Mouse (Mus musculus): Measurements from ENCODE around the gene Med25. TPM values are rescaled to one million over a fixed set of nuclear protein-coding genes. Genes with fewer than 3 reads are reported as not detected.
A peak's percentile ranks its signal among the peaks of the same experiment; 100 is the strongest.

The Med25 gene
- polyA plus RNA-seq, 1 experiment from 2014 or later = 135 TPM

GRCm38 (mm10) chr7:44850789-44851624, 41.5 kb downstream of the Med25 start:
- H3K27me3 ChIP-seq (ENCODE audit: control insufficient read depth, insufficient read depth, low read length) = no peaks in the 10 kb centered on the region
- WGBS = 78% methylated on average over 8 of the region's 8 CpGs
- no peak for DNase-seq (ENCODE audit: low spot score)
- peak overlapping the region; percentile 72 for H3K9ac ChIP-seq (ENCODE audit: low read length)
- H3K27ac ChIP-seq (ENCODE audit: low read depth, low read length) = peak overlapping the region; percentile 94; the same call in 1 of the 2 replicates
- no peaks in the 10 kb centered on the region for H3K9me3 ChIP-seq (ENCODE audit: control insufficient read depth, low read length)
- H3K36me3 ChIP-seq (ENCODE audit: control insufficient read depth, insufficient read depth, low read length) = peaks cover under 1% of the 10 kb centered on the region; the same call in 1 of the 2 replicates
- H3K4me1 ChIP-seq (replicated peaks; ENCODE audit: control insufficient read depth, insufficient read depth, low read length) = peaks cover 23% of the 10 kb centered on the region
- H3K4me2 ChIP-seq (ENCODE audit: low read depth, low read length, severe bottlenecking) = peak overlapping the region; percentile 70
- H3K4me3 ChIP-seq (ENCODE audit: low read depth, low read length) = peak overlapping the region; percentile 63
- no peak for ATAC-seq (replicated peaks; ENCODE audit: low FRiP score)

- Histone ChIP-seq H3K9ac (ENCODE audit: low read length) (peak overlapping the region; percentile 72), H3K27me3 (ENCODE audit: control insufficient read depth, insufficient read depth, low read length) (no peaks in the 10 kb centered on the region), H3K4me1 (replicated peaks; ENCODE audit: control insufficient read depth, insufficient read depth, low read length) (peaks cover 22% of the 10 kb centered on the region), H3K4me2 (ENCODE audit: low read depth, low read length, severe bottlenecking) (peak overlapping the region; percentile 70), H3K9me3 (ENCODE audit: control insufficient read depth, low read length) (no peaks in the 10 kb centered on the region), H3K27ac (ENCODE audit: low read depth, low read length) (peak overlapping the region; percentile 94), H3K36me3 (ENCODE audit: control insufficient read depth, insufficient read depth, low read length) (peaks cover 3% of the 10 kb centered on the region; the same call in 1 of the 2 replicates), H3K4me3 (ENCODE audit: low read depth, low read length) (peak overlapping the region; percentile 63)
- WGBS = under 1% methylated on average over 33 of the region's 33 CpGs
- DNase-seq (ENCODE audit: low spot score) (peak; percentile 92), ATAC-seq (replicated peaks; ENCODE audit: low FRiP score) (peak; percentile 41)
Observed at GRCm38 (mm10) chr7:44850146-44850545, 42.4 kb downstream of the Med25 start.

GRCm38 (mm10) chr7:44849416-44850111, 42.9 kb downstream of the Med25 start:
- H3K27me3 ChIP-seq (ENCODE audit: control insufficient read depth, insufficient read depth, low read length) = no peaks in the 10 kb centered on the region
- peak overlapping the region; percentile 94 for H3K27ac ChIP-seq (ENCODE audit: low read depth, low read length)
- H3K36me3 ChIP-seq (ENCODE audit: control insufficient read depth, insufficient read depth, low read length) = peaks cover 3% of the 10 kb centered on the region; the same call in 1 of the 2 replicates
- DNase-seq (ENCODE audit: low spot score) (peak; percentile 93), ATAC-seq (replicated peaks; ENCODE audit: low FRiP score) (peak; percentile 75)
- H3K4me1 ChIP-seq (replicated peaks; ENCODE audit: control insufficient read depth, insufficient read depth, low read length) = peaks cover 18% of the 10 kb centered on the region
- no peaks in the 10 kb centered on the region for H3K9me3 ChIP-seq (ENCODE audit: control insufficient read depth, low read length)
- WGBS = under 1% methylated on average over 41 of the region's 41 CpGs
- H3K4me2 ChIP-seq (ENCODE audit: low read depth, low read length, severe bottlenecking) = peak overlapping the region; percentile 70
- H3K4me3 ChIP-seq (ENCODE audit: low read depth, low read length) = peak overlapping the region; percentile 63
- peak overlapping the region; percentile 72 for H3K9ac ChIP-seq (ENCODE audit: low read length)

- peaks cover 3% of the 10 kb centered on the region; the same call in 1 of the 2 replicates for H3K36me3 ChIP-seq (ENCODE audit: control insufficient read depth, insufficient read depth, low read length)
- no peaks in the 10 kb centered on the region for H3K9me3 ChIP-seq (ENCODE audit: control insufficient read depth, low read length)
- H3K27me3 ChIP-seq (ENCODE audit: control insufficient read depth, insufficient read depth, low read length) = no peaks in the 10 kb centered on the region
- peaks cover 13% of the 10 kb centered on the region for H3K4me1 ChIP-seq (replicated peaks; ENCODE audit: control insufficient read depth, insufficient read depth, low read length)
- H3K4me2 ChIP-seq (ENCODE audit: low read depth, low read length, severe bottlenecking) = peak within 1 kb of the TSS; percentile 70
- peak; percentile 85 for ATAC-seq (replicated peaks; ENCODE audit: low FRiP score)
- H3K4me3 ChIP-seq (ENCODE audit: low read depth, low read length) = peak within 1 kb of the TSS; percentile 63
- peak within 1 kb of the TSS; percentile 72 for H3K9ac ChIP-seq (ENCODE audit: low read length)
- peak; percentile 96 for DNase-seq (ENCODE audit: low spot score)
- WGBS = under 1% methylated on average over 54 of the region's 54 CpGs
- H3K27ac ChIP-seq (ENCODE audit: low read depth, low read length) = peak within 1 kb of the TSS; percentile 94
Observed at GRCm38 (mm10) chr7:44848561-44849415, 43.7 kb downstream of the Med25 start, which contains the start of the genes Akt1s1 and Tbc1d17. Akt1s1 (plus strand) TSS chr7:44848991. Tbc1d17 (minus strand) TSS chr7:44849079.

GRCm38 (mm10) chr7:44847772-44848171, 44.7 kb downstream of the Med25 start:
- peaks cover 3% of the 10 kb centered on the region; the same call in 1 of the 2 replicates for H3K36me3 ChIP-seq (ENCODE audit: control insufficient read depth, insufficient read depth, low read length)
- ATAC-seq (replicated peaks; ENCODE audit: low FRiP score) (no peak), DNase-seq (ENCODE audit: low spot score) (no peak)
- H3K4me2 ChIP-seq (ENCODE audit: low read depth, low read length, severe bottlenecking) = peak overlapping the region; percentile 70
- no peaks in the 10 kb centered on the region for H3K9me3 ChIP-seq (ENCODE audit: control insufficient read depth, low read length)
- H3K4me3 ChIP-seq (ENCODE audit: low read depth, low read length) = peak overlapping the region; percentile 63
- H3K9ac ChIP-seq (ENCODE audit: low read length) = peak overlapping the region; percentile 10; the same call in 1 of the 2 replicates
- 82% methylated on average over 5 of the region's 5 CpGs for WGBS
- no peaks in the 10 kb centered on the region for H3K27me3 ChIP-seq (ENCODE audit: control insufficient read depth, insufficient read depth, low read length)
- H3K27ac ChIP-seq (ENCODE audit: low read depth, low read length) = no peak overlapping the region
- peaks cover 9% of the 10 kb centered on the region; the same call in 1 of the 2 replicates for H3K4me1 ChIP-seq (replicated peaks; ENCODE audit: control insufficient read depth, insufficient read depth, low read length)

GRCm38 (mm10) chr7:44846804-44847203, 45.7 kb downstream of the Med25 start:
- H3K4me1 ChIP-seq (replicated peaks; ENCODE audit: control insufficient read depth, insufficient read depth, low read length) = peaks cover 9% of the 10 kb centered on the region; the same call in 1 of the 2 replicates
- H3K27ac ChIP-seq (ENCODE audit: low read depth, low read length) = no peak overlapping the region
- 94% methylated on average over 7 of the region's 7 CpGs for WGBS
- no peaks in the 10 kb centered on the region for H3K9me3 ChIP-seq (ENCODE audit: control insufficient read depth, low read length)
- no peaks in the 10 kb centered on the region for H3K27me3 ChIP-seq (ENCODE audit: control insufficient read depth, insufficient read depth, low read length)
- H3K36me3 ChIP-seq (ENCODE audit: control insufficient read depth, insufficient read depth, low read length) = peaks cover 3% of the 10 kb centered on the region; the same call in 1 of the 2 replicates
- no peak overlapping the region for H3K9ac ChIP-seq (ENCODE audit: low read length)
- H3K4me2 ChIP-seq (ENCODE audit: low read depth, low read length, severe bottlenecking) = no peak overlapping the region
- DNase-seq (ENCODE audit: low spot score) (no peak), ATAC-seq (replicated peaks; ENCODE audit: low FRiP score) (no peak)
- no peak overlapping the region for H3K4me3 ChIP-seq (ENCODE audit: low read depth, low read length)

GRCm38 (mm10) chr7:44845006-44845405, 47.5 kb downstream of the Med25 start:
- Histone ChIP-seq H3K27ac (ENCODE audit: low read depth, low read length) (no peak overlapping the region), H3K9me3 (ENCODE audit: control insufficient read depth, low read length) (no peaks in the 10 kb centered on the region), H3K36me3 (ENCODE audit: control insufficient read depth, insufficient read depth, low read length) (peaks cover 3% of the 10 kb centered on the region; the same call in 1 of the 2 replicates), H3K4me2 (ENCODE audit: low read depth, low read length, severe bottlenecking) (no peak overlapping the region), H3K27me3 (ENCODE audit: control insufficient read depth, insufficient read depth, low read length) (peaks cover 9% of the 10 kb centered on the region), H3K4me3 (ENCODE audit: low read depth, low read length) (no peak overlapping the region), H3K9ac (ENCODE audit: low read length) (no peak overlapping the region), H3K4me1 (replicated peaks; ENCODE audit: control insufficient read depth, insufficient read depth, low read length) (peaks cover 5% of the 10 kb centered on the region; the same call in 1 of the 2 replicates)
- ATAC-seq (replicated peaks; ENCODE audit: low FRiP score) (no peak), DNase-seq (ENCODE audit: low spot score) (no peak)
- WGBS = 94% methylated on average over 10 of the region's 10 CpGs
